Mouse (Mus musculus) kidney, adult 9 months (tissue): ENCODE measurements around the gene Hoxb3.

ENCODE experiments used
- DNase-seq: peaks from one replicate; pipeline ENCODE4 v3.0.0; 2022

Gene Hoxb3

DNA sequence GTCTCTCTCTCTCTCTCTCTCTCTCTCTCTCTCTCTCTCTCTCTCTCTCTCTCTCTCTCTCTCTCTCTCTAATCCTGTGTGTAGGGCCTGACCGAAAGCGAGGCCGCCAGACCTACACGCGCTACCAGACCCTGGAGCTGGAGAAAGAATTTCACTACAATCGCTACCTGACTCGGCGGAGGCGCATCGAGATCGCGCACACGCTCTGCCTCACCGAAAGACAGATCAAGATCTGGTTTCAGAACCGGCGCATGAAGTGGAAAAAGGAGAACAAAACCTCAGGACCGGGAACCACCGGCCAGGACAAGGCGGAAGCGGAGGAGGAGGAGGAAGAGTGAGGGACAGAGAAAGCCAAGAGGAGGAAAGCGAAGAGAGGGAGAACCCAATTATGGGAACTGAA, 33.8 kb upstream of the Hoxb3 start:
- DNase-seq, result peak; percentile 48

DNA sequence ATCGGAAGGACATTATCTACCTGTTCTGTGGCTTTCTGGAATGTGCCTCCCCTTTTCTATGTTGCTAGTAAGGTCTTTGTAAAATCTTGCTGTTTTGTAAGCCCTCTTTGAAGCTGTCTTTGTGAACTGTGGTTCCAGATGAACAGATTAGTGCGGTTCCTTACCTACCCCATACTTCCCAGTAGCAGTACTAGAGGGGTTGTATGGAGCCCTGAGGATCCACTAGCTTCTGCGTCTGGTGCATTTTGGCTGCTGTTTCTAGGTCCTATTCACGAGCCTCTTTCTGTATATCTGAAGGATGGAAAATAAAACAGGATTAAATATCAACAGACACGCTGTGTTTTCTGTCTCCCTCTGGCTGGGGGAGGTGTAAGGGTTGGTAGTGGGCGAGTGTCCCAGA, 33.3 kb upstream of the Hoxb3 start:
- no peak for DNase-seq

DNA sequence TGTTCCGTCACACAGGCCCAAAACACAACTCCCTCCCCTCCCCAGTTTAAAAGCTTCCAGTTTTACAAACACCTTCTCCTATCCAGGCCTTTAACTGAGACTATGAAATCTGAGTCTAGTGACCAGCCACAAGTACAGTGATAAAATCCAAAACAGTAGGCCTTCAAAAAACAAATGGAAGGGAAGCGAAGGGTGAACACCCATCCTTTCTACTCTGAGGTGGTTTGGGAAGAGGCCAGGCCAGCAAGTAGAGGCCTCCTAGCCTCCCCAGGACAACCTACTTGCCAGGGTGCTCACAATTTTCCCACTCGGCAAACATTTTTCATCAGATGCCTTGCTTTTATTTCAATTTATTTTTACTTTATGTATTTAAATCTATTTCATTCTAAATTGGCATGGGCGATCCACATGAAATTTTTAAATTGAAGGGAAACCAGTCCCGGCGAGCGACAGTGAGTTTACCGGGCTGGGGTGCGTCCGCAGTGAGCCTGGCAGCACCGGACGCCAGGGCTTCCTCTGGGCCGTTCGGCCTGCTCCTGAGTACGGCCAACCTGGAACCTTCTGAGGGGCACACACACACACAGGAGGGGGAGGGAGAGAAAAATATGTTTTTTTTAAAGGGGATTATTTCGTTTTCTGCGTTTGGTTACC, 32.3 kb upstream of the Hoxb3 start:
- DNase-seq, result peak; percentile 45

DNA sequence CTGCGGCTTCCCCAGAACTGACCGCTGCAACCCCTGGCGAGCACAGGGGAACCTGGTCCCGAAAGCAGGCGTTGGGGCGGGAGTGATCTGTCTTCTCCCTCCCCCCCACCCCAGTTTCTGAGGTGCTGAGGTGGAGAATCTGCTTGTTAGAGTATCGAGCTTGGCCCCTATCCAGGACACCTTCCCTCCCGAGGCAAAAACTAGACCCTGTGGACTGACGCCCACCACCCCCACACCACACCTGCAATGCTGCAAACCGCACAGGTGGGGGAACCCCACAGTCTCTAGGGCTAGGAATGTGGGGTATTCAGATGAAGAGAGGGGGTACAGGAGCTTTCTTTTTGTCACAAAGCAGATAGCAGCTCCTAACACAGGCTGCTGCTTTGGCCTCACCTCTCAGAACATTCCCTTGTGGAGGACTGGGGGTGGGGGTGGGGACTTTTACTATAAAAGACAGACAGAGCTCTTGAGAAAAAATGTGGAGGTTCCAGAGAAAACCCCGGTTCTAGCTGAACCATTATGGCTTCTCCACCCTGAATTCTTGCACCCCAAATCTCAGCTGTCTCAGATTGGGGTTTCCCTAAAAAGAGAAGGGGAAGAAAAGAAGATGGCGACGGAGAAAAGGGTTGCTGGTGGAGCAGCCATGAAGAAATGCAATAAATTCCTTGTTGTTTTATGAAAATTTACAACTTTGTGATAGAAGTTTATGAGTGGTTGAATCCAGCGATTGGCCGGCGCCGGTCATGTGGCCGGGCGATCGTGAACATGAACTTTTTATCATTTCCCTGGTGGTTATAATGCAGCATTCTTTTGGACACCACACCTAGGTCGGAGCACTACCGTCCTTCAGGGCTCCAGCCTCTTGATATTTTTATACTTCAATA, 31.2 kb upstream of the Hoxb3 start, which contains the start of gene Hoxb6:
Gene Hoxb6 (plus strand): TSS at position 796 of the 884 bp plus-strand sequence.
- peak; percentile 88 for DNase-seq

DNA sequence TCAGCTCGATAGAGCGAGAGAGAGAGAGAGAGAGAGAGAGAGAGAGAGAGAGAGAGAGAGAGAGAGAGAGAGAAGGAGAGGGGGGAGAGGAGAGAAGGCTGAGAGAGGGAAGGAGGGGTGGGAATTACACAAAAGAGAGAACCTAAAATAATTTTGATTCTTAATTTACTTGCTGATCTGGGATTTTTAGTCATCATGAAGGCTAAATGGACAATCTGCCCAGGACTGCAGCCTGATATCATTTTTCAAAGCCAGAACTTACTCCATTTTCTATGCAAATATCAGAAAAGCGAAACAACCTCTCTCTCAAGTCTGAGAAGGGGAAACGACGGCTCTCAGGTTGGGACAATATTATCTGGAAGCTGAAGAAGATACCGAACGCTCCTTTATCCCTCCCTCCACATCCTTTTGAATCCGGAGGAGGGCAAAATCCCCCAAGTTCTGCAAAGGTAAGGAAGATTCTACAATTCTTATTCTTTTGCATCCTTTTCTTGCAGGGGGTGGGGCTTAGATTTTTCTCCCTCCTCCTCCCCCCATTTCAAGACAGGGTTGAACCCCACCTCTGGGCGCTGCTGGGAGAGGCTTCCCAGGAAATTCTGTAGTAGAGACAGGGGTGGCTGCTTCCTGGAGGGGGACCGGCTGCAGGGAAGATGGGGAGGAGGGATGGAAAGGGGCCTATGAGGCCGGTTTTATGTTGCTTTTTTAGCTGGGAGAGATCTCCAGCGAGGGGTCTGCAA, 30.4 kb upstream of the Hoxb3 start:
- DNase-seq, result no peak

DNA sequence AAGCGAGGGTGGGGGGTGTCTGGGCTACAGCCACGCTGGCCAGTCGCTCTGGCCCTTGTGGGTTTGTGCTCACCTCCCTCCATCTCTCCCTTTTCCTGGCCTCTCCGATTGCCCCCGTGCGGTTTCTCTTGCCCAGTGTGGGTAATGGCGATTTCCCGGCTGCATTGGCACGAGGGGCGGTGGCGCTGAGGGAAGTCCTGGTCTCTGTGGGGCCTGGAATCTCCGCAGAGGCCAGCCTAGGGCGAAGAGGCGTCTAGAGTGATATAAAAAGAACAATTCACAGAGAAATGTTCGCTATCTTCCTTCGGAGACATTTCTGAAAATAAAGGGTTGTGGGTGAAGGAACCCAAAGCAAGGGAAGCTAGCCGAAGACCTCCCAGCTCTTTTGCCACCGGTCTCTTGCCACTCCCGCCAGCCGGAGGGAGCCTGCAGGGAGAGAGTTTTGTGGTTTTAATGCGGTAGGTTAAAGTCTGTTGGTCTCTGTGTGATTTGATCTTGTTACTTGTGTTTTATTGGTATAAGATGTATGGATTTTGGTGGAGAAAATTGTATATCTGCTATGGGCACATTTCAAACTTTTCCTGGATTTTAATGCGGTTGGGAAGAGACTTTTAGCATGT, 29.7 kb upstream of the Hoxb3 start:
- DNase-seq, result no peak

DNA sequence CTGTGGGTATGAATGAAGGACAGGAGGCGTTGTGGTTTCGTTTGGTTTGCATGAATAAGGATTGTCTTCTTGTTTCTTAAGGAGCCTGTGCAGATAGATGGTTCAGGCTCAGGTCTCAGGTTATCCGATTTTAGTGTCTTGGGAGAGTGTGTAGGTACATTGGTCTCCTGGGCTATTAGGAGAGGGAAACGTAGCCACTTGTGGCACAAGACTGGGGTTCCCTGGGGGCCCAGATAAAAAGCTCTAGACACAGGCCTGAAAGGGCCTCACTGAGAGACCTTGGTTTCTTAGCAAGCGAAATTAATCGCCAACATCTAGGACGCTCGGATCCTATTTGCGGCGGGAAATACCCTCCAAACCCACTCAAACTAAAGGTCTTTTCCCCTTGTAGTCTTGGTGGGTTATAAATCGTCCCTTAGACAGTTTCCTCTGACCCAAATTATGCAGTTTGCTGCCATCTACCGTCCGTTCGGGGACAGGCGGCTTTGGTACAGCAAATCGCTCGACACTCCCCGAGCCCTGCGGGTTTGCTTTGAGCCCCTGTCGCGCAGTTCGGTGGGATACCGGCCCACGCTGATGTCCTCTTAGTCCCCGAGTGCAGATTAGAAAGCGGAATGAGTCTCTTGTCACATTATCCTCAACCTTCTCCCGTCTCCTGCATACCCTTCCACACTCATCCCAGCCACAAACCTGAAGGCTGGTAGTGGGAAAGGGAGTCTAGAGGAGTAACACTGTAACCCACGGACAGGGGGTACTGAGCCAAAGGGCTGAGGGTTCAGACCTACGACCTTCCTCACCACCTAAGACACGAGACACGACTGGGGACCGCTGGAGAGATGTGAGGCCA, 28.7 kb upstream of the Hoxb3 start:
- DNase-seq, result peak; percentile 95

DNA sequence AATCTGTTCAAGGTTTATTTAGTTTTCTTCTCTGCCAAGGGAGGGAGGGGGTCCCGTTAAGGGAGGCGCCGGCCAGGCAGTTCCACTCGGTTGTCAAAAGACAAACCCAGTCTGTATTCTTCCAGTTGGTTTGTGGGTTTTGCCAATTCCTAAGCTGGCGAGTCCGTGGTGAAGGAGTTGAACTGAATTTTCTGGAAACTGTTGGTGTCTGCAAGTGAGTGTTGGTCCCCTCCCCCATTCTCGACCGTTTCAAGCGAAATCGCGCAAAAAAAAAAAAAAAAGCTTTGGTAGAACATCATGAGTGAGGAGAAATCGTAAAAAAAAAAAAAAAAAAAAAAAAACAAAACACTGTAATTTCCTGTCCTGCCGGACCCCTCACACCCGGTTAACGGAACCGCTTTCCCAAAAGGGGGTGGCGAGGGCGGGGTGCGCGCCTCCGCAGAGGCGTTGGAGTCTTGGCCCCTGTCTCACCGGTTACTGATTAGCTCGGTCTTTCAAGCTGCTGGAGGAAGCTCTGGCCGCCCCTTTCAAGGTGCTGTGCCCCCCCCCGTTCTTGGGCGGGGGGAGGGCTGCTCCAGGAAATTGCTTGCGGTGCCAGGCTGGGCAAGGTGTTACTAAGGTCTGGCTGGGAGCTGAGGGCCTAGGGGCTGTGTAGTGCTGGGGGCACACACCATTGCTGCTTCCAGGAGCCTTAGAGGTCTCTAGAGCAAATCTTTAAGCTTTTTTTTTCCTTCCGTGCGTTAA, 27.9 kb upstream of the Hoxb3 start:
- DNase-seq, result peak; percentile 93

DNA sequence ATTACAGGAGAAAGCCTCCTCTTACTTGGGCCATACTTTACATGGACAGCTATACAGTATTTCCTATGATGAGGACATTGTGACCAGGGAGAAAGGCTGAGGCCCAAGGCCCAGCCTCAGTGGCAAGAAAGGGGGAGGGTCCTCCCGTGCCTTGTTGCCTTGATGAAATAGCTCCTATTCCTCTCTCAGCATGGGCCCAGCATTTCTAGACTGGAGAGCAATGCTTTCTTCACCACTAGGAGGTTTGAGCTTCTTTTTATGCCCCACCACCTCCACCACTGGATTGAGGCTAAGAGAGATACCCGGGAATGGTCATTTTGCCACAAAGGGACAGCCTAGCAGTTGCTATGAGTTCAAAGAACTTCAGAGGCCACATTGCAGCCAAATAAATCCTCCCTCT, 26.1 kb upstream of the Hoxb3 start:
- DNase-seq, result no peak

DNA sequence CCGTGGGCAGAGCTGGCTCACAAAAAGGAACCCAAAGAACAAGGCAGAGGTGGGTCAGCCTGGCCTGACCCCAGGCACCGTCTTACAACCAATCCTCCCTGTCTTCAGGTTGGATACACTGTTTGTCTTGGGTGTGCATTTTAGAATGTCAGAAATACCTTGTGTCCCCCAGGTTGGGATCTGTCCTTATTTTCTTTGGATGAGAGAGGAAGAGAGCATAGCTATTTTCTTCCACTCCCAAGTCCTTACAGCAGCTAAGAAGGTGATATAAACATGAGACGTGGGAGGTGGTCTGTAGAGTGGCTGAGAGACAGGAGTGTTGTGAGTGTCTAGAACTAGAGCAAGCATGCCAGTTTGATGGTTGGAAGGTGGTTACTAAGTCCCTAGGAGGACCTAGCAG, 25.7 kb upstream of the Hoxb3 start:
- no peak for DNase-seq

DNA sequence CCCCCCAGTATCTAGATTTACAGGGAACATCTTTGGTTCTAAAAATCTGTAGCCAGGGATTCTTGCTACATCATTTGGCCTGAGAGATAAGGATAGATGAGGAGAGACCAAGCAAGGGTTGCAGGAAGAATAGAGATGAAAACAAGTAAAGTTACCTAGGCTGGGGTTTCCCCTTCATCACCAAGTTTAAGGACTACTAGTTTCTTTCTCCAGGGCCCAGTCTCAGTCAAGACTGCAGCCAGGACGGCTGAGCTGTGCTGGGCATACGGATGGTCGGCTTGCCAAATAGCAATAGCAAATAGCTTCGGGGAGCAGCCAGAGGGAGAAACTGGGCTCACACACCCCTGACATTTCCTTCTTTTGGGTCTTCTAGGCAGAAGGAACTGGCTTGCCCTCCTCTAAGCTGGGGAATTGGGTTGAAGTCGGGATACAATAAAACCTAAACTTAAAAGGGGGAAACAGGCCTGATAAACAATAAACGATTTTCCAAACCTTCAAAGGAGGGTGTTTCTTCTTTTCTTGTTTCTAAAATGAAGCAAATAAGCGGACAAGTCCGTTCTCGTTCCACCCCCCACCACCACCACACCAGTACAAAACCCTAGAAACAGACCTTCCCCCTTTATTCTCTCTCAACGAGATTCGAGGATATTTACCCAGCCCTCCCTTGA, 25.0 kb upstream of the Hoxb3 start:
- no peak for DNase-seq

DNA sequence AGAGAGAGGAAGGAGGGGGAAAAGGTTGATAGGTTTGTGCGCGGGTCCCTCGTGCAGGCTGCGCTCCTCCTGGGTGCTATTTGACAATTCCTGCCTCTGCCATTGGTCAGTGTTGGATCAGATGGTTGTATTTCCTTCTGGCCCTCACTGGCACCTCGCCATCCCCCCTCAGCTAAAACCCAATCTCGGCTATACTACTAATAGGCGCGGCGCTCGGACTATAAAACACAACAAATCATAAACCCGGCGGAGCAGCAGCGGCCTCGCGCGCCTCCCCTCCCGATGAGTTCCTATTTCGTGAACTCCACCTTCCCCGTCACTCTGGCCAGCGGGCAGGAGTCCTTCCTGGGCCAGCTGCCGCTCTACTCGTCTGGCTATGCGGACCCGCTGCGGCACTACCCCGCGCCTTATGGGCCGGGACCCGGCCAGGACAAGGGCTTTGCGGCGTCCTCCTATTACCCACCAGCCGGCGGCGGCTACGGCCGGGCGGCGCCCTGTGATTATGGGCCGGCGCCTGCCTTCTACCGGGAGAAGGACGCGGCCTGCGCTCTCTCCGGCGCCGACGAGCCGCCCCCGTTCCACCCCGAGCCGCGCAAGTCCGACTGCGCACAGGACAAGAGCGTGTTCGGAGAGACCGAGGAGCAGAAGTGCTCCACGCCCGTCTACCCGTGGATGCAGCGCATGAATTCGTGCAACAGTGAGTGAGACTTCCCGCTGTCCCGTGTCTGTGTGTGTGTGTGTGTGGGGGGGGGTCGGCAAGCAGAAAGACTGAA, 24.0 kb upstream of the Hoxb3 start:
- DNase-seq, result peak; percentile 92

DNA sequence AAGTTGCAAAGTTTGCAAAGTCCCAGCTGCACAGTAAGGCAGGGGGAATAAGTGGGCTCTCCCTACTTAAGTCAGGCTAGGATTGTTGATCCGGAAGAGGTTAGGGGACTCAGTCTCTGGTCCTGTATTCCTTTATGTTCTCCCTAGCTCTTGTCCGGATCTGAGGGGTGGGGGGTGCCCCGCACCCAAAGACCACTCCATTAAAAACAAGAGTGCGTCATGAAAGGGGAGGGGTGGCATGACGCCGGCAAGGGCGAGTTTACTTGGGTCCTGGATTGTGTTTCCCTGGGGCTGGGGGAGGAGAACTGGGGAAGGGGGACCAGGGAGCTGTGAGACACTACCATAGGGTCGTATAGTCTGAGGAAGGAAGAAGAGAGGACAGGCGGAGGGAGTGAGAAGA, 23.3 kb upstream of the Hoxb3 start:
- DNase-seq, result no peak

DNA sequence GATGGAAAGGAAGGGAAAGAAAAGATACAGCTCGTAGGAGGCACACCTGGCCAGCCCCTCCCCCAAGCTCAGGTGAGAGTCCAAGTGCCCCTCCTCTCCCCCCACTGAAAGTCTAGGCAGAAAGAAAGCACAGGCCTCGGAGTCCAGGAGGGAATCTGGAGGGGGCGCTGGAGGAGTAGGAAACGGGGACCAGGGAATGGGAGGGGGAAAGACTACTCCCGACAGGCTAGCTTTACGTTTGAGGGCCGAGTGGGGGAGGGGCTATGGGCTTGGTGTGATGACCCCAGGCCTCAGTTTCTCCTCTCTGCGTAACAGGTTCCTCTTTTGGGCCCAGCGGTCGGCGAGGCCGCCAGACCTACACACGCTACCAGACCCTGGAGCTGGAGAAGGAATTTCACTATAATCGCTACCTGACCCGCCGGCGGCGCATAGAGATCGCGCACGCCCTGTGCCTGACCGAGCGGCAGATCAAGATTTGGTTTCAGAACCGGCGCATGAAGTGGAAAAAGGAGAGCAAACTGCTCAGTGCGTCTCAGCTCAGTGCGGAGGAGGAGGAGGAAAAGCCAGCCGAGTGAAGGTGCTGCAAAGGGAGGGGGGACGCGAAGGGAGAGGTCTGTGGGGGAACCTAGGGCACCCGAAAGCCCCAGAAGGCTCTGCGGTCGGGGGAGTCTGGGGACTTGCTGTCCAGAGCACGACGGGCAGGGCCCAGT, 22.6 kb upstream of the Hoxb3 start:
- DNase-seq, result no peak

DNA sequence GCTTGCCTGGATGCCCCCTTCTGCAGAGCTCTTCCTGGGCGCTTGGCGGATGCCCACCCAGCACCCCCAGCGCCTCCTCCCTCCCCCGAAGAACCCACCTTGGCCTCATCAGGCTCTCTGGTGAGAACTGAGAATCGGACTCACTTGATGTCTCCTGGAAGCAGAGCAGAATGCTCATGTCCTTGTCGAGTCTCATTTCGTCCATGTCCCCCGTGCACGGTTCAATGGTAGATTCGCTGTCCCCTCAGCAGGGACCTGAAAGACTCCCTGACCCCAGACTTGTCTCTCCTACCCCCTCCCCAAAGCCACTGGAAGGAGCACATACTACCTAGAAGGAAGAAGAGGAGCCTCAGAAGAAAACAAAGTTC, 22.1 kb upstream of the Hoxb3 start:
- no peak for DNase-seq

DNA sequence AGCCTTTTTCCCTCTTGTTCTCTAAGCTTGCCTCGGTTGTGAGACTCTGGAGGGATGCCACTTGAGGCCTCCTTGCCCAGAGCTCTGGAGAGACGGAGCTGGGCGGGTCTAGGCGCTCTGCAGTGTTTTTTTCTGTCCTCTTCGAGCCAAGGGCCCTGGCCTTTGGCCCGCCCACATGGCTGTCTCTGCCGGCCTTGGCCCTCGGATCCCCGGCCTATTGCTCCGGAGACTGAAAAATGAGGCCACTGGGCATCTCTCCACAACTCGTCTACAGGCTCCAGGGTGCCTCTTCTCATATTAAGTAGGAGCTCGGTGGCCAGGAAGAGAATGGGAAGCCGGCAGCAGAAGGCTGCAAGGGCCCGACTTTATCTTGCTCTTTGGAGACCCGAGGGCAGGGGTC, 21.3 kb upstream of the Hoxb3 start:
- peak; percentile 90 for DNase-seq

DNA sequence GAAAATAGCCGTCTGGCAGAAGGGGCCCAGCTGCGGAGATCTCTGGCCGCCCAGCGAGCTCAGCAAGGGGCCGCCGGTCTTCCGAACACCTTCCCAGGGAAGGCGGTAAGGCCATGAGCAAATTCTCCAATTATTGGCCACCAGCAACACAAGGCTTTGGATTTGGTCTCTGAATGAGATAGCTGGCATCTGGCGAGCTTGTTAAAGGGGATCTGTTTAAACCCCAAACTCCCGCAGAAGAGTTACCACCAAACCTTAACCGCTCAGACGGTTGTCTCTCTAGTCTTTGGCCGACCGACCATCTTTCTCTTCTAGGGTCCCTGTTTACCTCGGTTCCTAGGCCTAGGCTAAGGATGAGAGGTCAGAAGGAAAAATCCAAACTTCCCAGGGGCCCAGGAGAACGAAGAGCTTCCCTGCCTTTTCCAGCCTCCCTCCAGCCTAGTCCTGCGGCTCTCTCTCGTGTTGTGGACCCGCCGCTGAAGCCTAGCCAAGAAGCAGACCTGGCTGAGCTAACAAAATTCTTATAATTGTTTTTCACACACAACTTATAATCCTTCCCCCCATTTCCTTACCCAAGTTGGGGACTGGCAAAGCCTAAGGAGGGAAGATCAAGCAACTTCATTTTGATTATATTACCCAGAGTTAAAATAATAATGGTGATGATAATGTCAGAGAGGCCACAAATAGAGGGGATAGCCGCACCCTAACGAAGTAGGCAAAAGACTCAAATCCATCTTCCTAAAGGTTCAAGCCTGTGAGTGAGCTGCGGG, 20.6 kb upstream of the Hoxb3 start:
- DNase-seq, result no peak
